Mouse (Mus musculus): Measurements from ENCODE around the gene Rmi2. TPM values are rescaled to one million over a fixed set of nuclear protein-coding genes. Genes with fewer than 3 reads are reported as not detected.

Gene Rmi2
- polyA plus RNA-seq, 1 experiment, result not detected

- no peak overlapping the region for H3K27ac ChIP-seq (replicated peaks; ENCODE audit: low read depth, low read length)
- H3K4me1 ChIP-seq (ENCODE audit: control insufficient read depth, insufficient read depth, insufficient read length, low read length), result peaks cover 6% of the 10 kb centered on the region
- H3K4me3 ChIP-seq (ENCODE audit: insufficient read depth, low read depth, low read length), result no peak overlapping the region
Measured at GRCm38 (mm10) chr16:10867904-10868440, 33.1 kb downstream of the Rmi2 start.

DNA sequence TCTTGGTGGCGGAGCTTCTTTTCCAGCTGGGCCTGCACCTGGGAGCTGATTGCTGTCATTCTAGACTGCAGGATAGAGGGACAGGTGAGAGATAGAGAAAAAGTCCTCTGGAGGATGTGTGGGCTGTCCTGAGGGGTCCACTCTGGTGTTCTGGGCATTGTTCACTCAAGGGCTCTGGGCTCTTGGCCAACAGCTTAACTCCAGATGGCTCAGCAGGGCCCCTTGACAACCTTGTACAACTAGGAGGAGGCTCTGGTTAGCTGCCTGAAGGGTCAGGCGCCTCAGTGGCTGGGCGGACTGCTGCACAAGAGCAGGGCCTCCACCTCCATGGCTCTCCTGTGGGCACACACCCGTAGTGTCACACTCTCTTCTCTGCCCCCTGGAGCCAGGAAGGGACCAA lies 36.1 kb downstream of the Rmi2 start:
- no peak overlapping the region for H3K27ac ChIP-seq (replicated peaks; ENCODE audit: low read depth, low read length)
- H3K4me3 ChIP-seq (ENCODE audit: insufficient read depth, low read depth, low read length), result no peak overlapping the region
- H3K4me1 ChIP-seq (ENCODE audit: control insufficient read depth, insufficient read depth, insufficient read length, low read length), result peaks cover 4% of the 10 kb centered on the region

DNA sequence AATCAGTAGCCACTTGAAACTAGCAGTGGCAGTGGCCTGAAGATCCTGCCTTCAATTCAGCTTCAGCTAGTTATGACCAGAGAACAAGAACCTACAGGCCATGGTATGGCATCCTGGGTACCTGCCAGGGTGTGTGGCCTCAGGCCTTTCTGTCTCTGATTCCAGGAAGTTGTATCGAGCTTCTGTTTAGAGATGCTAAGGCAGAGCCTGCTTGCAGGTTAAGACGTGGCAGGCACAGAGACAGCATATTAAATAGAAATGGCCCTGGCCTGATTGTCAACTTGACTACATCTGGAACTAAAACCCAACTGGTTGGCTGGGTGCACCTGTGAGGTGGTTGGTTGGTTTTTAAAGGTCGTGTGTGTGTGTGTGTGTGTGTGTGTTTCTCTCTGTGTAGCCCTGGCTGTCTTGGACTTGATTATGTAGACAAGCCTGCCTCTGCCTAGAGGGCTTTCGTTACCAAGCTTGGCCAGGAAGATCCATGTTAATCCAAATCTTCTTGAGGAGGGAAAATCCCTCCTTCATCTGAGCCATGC lies 38.0 kb downstream of the Rmi2 start:
- Histone ChIP-seq H3K4me1 (ENCODE audit: control insufficient read depth, insufficient read depth, insufficient read length, low read length) (no peaks in the 10 kb centered on the region), H3K4me3 (ENCODE audit: insufficient read depth, low read depth, low read length) (no peak overlapping the region), H3K27ac (replicated peaks; ENCODE audit: low read depth, low read length) (no peak overlapping the region)

DNA sequence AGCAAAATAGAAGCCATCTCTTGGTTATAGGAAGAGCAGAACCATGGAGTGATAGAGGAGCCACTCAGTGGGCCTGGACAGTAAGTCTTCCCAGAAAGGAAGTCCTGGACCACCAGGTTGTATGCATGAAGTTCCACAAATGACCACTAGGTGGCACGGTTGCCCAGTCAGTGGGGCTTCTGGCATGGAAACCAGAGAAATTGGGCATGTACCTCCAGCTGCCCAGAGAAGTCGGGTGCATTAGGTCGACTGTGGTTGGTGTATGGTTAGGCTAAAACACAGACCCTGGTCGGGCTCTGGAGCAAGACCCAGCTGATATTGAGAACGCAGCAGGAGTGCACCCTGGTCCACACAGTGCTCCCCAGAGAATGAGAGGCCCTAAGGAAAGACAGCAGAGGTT lies 38.8 kb downstream of the Rmi2 start:
- Histone ChIP-seq H3K27ac (replicated peaks; ENCODE audit: low read depth, low read length) (no peak overlapping the region), H3K4me1 (ENCODE audit: control insufficient read depth, insufficient read depth, insufficient read length, low read length) (no peaks in the 10 kb centered on the region), H3K4me3 (ENCODE audit: insufficient read depth, low read depth, low read length) (no peak overlapping the region)

GRCm38 (mm10) chr16:10878227-10878626 lies 43.4 kb downstream of the Rmi2 start:
- H3K4me1 ChIP-seq (ENCODE audit: control insufficient read depth, insufficient read depth, insufficient read length, low read length), result peaks cover 2% of the 10 kb centered on the region; the same call in 1 of the 2 replicates
- no peak overlapping the region for H3K27ac ChIP-seq (replicated peaks; ENCODE audit: low read depth, low read length)
- H3K4me3 ChIP-seq (ENCODE audit: insufficient read depth, low read depth, low read length), result no peak overlapping the region

DNA sequence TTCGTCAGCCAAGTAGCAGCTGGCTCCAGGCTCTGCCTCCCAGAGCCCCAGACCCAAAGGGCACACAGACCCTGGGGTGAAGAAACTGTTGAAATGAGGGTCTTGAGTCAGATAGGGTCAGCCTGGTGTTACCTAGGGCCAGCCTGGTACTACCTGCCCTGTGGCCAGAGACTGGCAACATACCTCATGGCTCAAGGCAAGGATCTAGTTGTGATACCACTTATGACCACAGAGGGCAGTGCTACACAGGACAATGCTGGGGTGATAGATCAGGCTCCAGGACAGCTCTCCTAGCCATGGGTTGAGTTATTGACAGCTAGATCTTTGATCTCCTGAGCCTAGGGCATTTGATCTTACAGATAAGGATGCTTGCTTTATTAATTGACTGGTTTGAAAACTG lies 44.6 kb downstream of the Rmi2 start:
- H3K27ac ChIP-seq (replicated peaks; ENCODE audit: low read depth, low read length), result no peak overlapping the region
- no peak overlapping the region for H3K4me3 ChIP-seq (ENCODE audit: insufficient read depth, low read depth, low read length)
- peaks cover 2% of the 10 kb centered on the region; the same call in 1 of the 2 replicates for H3K4me1 ChIP-seq (ENCODE audit: control insufficient read depth, insufficient read depth, insufficient read length, low read length)

GRCm38 (mm10) chr16:10881231-10881962 lies 46.5 kb downstream of the Rmi2 start:
- H3K27ac ChIP-seq (replicated peaks; ENCODE audit: low read depth, low read length), result no peak overlapping the region
- peaks cover 2% of the 10 kb centered on the region; the same call in 1 of the 2 replicates for H3K4me1 ChIP-seq (ENCODE audit: control insufficient read depth, insufficient read depth, insufficient read length, low read length)
- H3K4me3 ChIP-seq (ENCODE audit: insufficient read depth, low read depth, low read length), result no peak overlapping the region

- H3K27ac ChIP-seq (replicated peaks; ENCODE audit: low read depth, low read length), result no peak overlapping the region
- H3K4me3 ChIP-seq (ENCODE audit: insufficient read depth, low read depth, low read length), result no peak overlapping the region
- no peaks in the 10 kb centered on the region for H3K4me1 ChIP-seq (ENCODE audit: control insufficient read depth, insufficient read depth, insufficient read length, low read length)
Measured at GRCm38 (mm10) chr16:10887436-10887835, 52.6 kb downstream of the Rmi2 start.

DNA sequence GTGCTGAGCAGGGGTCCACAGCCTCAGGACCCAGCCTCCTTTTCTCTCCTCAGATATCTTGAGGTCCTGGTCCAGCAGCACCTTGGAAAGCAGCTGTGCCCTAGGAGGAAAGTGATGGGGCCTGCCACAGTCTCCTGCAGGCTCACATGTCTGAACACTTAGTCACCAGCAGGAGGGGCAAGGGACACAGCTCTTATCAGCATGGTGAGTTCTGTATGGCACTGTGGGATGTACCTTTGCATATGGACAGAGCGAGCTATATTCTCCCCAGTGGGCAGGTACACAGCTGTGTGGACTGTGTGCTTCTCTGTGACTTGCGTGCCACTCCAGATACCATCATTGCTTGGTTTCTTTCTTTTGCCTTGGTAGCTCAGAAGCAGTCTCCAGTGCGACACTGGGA lies 55.5 kb downstream of the Rmi2 start:
- no peak overlapping the region for H3K27ac ChIP-seq (replicated peaks; ENCODE audit: low read depth, low read length)
- no peaks in the 10 kb centered on the region for H3K4me1 ChIP-seq (ENCODE audit: control insufficient read depth, insufficient read depth, insufficient read length, low read length)

DNA sequence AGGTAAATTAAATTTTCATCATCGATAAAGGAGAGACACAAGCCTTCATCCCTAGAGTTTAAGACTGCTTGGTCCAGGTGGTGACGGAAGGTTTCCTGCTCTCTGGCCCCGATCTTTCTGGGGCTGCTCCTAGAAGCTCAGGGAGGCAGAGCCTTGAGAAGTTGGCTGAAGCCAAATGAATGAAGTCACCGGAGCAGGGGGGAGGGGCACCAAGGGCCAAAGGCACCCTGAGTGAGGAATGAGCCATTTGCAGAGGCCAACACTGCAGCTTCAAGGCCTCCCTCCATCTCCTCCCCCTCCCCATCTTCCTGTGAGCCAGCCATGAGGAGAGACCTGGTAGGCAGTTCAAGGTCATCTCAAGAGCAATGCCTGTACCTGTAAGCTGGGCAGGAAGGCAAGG lies 58.3 kb downstream of the Rmi2 start:
- H3K4me3 ChIP-seq (ENCODE audit: insufficient read depth, low read depth, low read length), result no peak overlapping the region
- H3K4me1 ChIP-seq (ENCODE audit: control insufficient read depth, insufficient read depth, insufficient read length, low read length), result no peaks in the 10 kb centered on the region
- H3K27ac ChIP-seq (replicated peaks; ENCODE audit: low read depth, low read length), result no peak overlapping the region

More for the DNA sequence above, 55.5 kb downstream of the Rmi2 start:
- H3K4me3 ChIP-seq (ENCODE audit: insufficient read depth, low read depth, low read length), result no peak overlapping the region

DNA sequence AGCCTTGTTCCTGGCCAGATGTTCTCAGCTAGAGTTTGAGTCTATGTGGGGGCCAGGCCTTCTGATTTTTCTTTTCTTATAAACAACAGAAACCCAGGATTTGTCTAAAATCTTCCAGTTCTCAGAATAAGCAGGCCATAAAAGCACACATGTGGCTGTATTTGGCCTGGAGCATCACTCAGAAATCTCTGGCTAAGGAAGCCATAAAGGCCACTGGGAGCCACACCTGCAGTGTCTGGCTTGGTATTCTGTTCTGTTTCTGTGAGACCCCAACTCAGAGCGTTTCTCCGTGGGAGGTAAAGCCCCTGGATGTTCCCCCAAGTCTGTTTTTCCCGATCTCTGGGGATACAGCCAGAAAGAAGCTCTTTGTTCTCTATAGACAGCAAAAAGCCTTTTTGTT lies 61.0 kb downstream of the Rmi2 start:
- Histone ChIP-seq H3K27ac (replicated peaks; ENCODE audit: low read depth, low read length) (no peak overlapping the region), H3K4me1 (ENCODE audit: control insufficient read depth, insufficient read depth, insufficient read length, low read length) (no peaks in the 10 kb centered on the region), H3K4me3 (ENCODE audit: insufficient read depth, low read depth, low read length) (no peak overlapping the region)

GRCm38 (mm10) chr16:10897372-10897771 lies 62.5 kb downstream of the Rmi2 start:
- H3K4me3 ChIP-seq (ENCODE audit: insufficient read depth, low read depth, low read length), result no peak overlapping the region
- no peaks in the 10 kb centered on the region for H3K4me1 ChIP-seq (ENCODE audit: control insufficient read depth, insufficient read depth, insufficient read length, low read length)
- H3K27ac ChIP-seq (replicated peaks; ENCODE audit: low read depth, low read length), result no peak overlapping the region

GRCm38 (mm10) chr16:10900736-10901135 lies 65.9 kb downstream of the Rmi2 start:
- Histone ChIP-seq H3K27ac (replicated peaks; ENCODE audit: low read depth, low read length) (no peak overlapping the region), H3K4me3 (ENCODE audit: insufficient read depth, low read depth, low read length) (no peak overlapping the region), H3K4me1 (ENCODE audit: control insufficient read depth, insufficient read depth, insufficient read length, low read length) (no peaks in the 10 kb centered on the region)

DNA sequence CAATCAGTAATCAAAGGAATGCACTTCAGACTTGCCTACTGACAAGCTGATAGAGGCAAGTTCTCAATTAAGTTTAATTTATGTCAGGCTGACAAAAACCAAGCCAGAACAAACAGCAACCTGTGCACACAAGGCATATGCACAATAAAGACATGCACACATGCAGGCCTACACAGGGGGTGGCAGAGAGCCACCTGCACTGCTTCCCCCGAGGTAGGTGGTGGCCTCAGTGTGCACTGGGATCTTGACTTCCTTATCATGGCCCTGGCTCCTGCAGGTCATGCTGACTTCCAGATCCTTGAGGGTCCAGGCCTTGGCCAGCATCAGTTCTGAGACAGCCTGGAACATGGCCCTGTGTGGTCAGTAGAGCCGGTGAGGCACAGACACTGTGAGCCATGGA lies 67.1 kb downstream of the Rmi2 start:
- Histone ChIP-seq H3K27ac (replicated peaks; ENCODE audit: low read depth, low read length) (no peak overlapping the region), H3K4me3 (ENCODE audit: insufficient read depth, low read depth, low read length) (no peak overlapping the region), H3K4me1 (ENCODE audit: control insufficient read depth, insufficient read depth, insufficient read length, low read length) (no peaks in the 10 kb centered on the region)

DNA sequence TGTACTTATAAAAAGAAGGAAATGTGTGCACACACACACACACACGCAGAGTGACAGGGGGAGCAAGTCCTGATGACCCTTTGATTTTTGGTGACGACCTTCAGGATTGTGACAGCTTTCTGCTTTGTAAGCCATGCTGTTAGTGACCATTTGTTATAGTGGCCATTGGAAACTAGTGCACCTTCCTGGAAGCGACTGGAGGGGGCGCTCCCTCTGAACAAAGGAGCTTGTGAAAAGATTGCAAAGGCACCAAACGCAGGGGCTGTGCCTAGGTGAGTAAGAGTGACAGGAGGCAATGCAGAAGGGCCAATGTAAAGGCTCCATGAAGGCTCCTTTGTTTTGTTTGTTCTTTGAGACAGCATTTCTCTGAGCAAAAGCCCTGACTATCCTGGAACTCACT lies 68.0 kb downstream of the Rmi2 start:
- no peak overlapping the region for H3K4me3 ChIP-seq (ENCODE audit: insufficient read depth, low read depth, low read length)
- no peak overlapping the region for H3K27ac ChIP-seq (replicated peaks; ENCODE audit: low read depth, low read length)
- no peaks in the 10 kb centered on the region for H3K4me1 ChIP-seq (ENCODE audit: control insufficient read depth, insufficient read depth, insufficient read length, low read length)

DNA sequence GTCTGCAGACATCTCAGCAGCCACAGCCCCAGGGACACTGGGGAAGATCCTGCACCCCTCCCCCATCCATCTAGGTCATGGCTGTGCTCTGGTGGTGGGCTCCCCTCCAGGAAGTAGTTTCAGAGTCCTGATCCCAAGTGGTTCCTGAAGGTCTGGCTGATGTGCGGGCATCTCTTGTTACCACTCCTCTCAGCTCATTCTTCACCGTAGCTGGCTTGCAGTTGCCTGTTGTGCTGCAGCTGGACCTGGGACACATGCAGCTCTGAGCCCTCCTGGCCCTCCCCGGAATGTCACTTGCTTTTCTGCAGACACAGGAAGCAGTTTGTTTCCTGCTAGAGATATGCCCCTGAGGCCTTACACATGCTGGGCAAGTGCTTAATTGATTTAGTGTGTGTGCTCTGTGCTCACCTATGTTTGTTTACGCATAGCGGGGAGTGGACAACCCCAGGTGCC lies 70.8 kb downstream of the Rmi2 start:
- Histone ChIP-seq H3K27ac (replicated peaks; ENCODE audit: low read depth, low read length) (no peak overlapping the region), H3K4me1 (ENCODE audit: control insufficient read depth, insufficient read depth, insufficient read length, low read length) (no peaks in the 10 kb centered on the region), H3K4me3 (ENCODE audit: insufficient read depth, low read depth, low read length) (no peak overlapping the region)
